Mouse (Mus musculus): Measurements from ENCODE around the gene Gtdc1.

- no peak for TF ChIP-seq CTCF (IDR thresholded peaks at IDR 0.05; ENCODE audit: low read depth)
- TF ChIP-seq EP300 (IDR thresholded peaks at IDR 0.05; ENCODE audit: low read depth) = no peak
Observed at GRCm38 (mm10) chr2:44590881-44591280, 336.6 kb downstream of the Gtdc1 start.

Measured in heart, postnatal 0 days (tissue).